Mouse (Mus musculus) testis, adult 2 months (tissue): ENCODE measurements around the gene Gm17304. TPM values are rescaled to one million over a fixed set of nuclear protein-coding genes. Genes with fewer than 3 reads are reported as not detected.

Experiments used
- H3K27ac ChIP-seq: fragments of 200-500 bp; 2 replicates; pipeline ENCODE4 v1.5.1; 2012; ENCODE audit warnings: low read depth, low read length; ENCODE audit not compliant: control insufficient read depth, insufficient read depth
- H3K27me3 ChIP-seq: fragments of 200-500 bp; 2 replicates; pipeline ENCODE4 v1.6.1; 2012; ENCODE audit warnings: mild to moderate bottlenecking, low read length, moderate library complexity; ENCODE audit not compliant: control insufficient read depth, insufficient read depth
- H3K36me3 ChIP-seq: fragments of 200-500 bp; 2 replicates; pipeline ENCODE4 v1.6.1; 2012; ENCODE audit warnings: mild to moderate bottlenecking, low read length; ENCODE audit not compliant: control insufficient read depth, insufficient read depth
- H3K4me1 ChIP-seq: fragments of 200-500 bp; 2 replicates; pipeline ENCODE4 v1.6.1; 2012; ENCODE audit warnings: low read length; ENCODE audit not compliant: control insufficient read depth, insufficient read depth
- H3K4me3 ChIP-seq: fragments of 200-500 bp; 2 replicates; pipeline ENCODE4 v1.5.1; 2012; ENCODE audit warnings: low read depth, mild to moderate bottlenecking, low read length, moderate library complexity, mixed read lengths; ENCODE audit not compliant: control insufficient read depth
- CTCF ChIP-seq: fragments of 200-500 bp; IDR thresholded peaks from 2 replicates; pipeline ENCODE4 v1.5.1; 2012; ENCODE audit warnings: low read depth, mild to moderate bottlenecking, inconsistent platforms, low read length, moderate library complexity; ENCODE audit not compliant: control insufficient read depth, insufficient read depth, insufficient replicate concordance
- POLR2A ChIP-seq: fragments of 200-500 bp; IDR thresholded peaks from 2 replicates; pipeline ENCODE4 v1.6.1; 2012; ENCODE audit warnings: low read depth, mild to moderate bottlenecking, inconsistent platforms, low read length, moderate library complexity; ENCODE audit not compliant: control insufficient read depth
- polyA plus RNA-seq: library from polyadenylated mRNA; depleted of rRNA; stranded (reverse); fragments of >200 nt; gene quantifications from 2 replicates; pipeline ENCODE4 v1.2.3, GENCODE M21; 2012; rRNA removed

Gm17304 gene
- polyA plus RNA-seq, result not detected in 2 replicates

GRCm38 (mm10) chr5:106608798-106609197 lies at the start of gene Gm17304:
TSS of gene Gm17304 (plus strand) at chr5:106609098.
- Histone ChIP-seq H3K27ac (no peak within 1 kb of the TSS), H3K4me3 (no peak within 1 kb of the TSS), H3K27me3 (no peaks in the 10 kb centered on the region), H3K4me1 (no peaks in the 10 kb centered on the region), H3K36me3 (no peaks in the 10 kb centered on the region)
- TF ChIP-seq POLR2A (no peak), CTCF (no peak)

DNA sequence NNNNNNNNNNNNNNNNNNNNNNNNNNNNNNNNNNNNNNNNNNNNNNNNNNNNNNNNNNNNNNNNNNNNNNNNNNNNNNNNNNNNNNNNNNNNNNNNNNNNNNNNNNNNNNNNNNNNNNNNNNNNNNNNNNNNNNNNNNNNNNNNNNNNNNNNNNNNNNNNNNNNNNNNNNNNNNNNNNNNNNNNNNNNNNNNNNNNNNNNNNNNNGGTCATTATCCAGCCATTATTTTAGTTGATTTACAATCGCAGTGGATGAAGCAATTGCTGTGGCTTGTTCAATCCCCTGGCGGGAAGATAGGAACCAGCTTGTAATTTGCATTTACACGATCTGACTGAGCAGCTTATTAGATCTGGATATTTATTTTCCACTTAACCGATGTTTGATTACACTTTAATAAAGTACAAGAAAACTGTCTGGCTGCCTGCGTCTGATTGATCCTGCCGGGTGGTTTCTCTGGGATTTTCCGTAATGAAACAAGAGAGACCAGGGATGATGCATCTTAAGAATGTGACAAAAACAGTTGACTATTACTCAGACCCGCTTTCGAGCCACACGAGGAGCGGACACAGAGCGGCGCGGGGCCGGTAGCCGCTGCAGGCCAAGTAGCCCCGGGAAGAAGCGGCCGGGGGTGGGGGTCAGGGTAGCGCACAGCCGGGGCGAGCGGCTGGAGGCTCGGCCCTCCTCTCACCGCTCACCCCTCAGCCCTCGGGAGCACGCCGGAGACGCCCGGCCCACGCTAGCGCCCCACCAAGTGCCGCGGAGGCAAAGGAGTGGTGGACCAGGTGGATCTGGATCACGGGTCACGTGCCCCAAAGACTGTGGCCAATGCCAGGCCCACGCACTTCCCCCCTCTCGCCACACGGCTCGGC lies 48.0 kb upstream of the Gm17304 start:
- H3K27ac ChIP-seq, result no peak overlapping the region
- TF ChIP-seq POLR2A, result no peak
- TF ChIP-seq CTCF, result no peak
- no peaks in the 10 kb centered on the region for H3K36me3 ChIP-seq

DNA sequence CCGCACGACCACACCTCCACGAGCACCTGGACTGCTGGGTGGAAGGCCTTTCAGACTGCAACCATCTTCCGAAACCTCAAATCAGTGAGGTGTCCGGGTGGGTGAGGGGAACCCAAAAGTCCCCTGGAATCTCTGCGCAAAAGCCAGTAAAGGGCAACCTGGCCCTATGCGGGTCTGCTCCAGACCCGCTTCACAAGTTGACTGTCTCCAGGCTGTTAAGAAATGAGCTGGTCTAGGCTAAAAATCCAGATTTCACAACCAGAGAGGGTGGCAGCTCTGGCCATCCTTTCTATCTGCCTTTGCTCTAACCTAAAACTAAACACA lies 47.4 kb upstream of the Gm17304 start:
- Histone ChIP-seq H3K36me3 (no peaks in the 10 kb centered on the region), H3K27ac (no peak overlapping the region), H3K27me3 (no peaks in the 10 kb centered on the region), H3K4me3 (peak overlapping the region; percentile 39), H3K4me1 (peaks cover 7% of the 10 kb centered on the region)
- TF ChIP-seq CTCF (no peak), POLR2A (no peak)

More for the DNA sequence above, 48.0 kb upstream of the Gm17304 start:
- no peaks in the 10 kb centered on the region for H3K27me3 ChIP-seq
- peak overlapping the region; percentile 39 for H3K4me3 ChIP-seq
- H3K4me1 ChIP-seq, result peaks cover 7% of the 10 kb centered on the region

GRCm38 (mm10) chr5:106566025-106566424 lies 42.9 kb upstream of the Gm17304 start:
- H3K4me3 ChIP-seq, result no peak overlapping the region
- H3K4me1 ChIP-seq, result peaks cover 6% of the 10 kb centered on the region
- no peaks in the 10 kb centered on the region for H3K27me3 ChIP-seq
- H3K36me3 ChIP-seq, result no peaks in the 10 kb centered on the region
- TF ChIP-seq POLR2A (no peak), CTCF (no peak)
- no peak overlapping the region for H3K27ac ChIP-seq

DNA sequence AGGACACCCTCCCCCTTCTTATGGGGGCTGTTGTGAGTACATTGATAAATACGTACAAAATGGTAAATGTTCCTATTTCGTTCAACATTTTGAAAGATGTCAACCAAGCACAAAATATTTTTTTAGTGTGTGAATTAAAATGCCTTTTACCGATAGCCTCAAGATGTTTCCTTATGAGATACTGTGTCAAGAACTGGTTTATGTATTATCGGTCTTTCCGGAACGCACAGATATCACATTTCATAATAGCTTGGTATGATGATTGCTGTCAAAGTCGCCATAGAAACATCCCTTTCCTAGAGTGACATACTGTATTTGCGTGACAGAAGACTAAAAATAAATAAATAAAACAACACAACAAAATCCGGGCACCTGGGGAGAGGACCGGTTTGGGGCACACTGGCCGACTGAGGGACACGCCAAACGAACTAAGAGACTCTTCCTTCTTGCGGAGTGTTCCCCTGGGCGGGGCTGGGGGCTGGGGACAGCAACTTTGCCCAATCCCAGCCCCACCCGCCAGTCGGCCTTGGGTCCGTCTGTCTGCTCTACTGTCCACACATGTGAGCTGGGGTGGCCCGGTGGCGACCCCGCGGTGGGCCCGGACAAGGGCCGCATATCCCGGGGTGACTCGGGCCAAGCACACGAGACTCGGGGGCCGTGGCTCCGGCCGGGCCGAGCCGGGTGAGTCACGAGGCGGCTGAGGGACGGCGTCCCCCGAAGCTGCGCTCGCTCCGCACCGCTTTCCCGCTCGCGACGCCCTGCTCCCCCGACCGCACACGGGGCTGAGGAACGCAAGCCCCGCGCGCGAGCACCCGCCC lies 34.9 kb upstream of the Gm17304 start:
- no peak overlapping the region for H3K27ac ChIP-seq
- no peaks in the 10 kb centered on the region for H3K27me3 ChIP-seq
- TF ChIP-seq CTCF, result no peak
- no peak for TF ChIP-seq POLR2A
- H3K36me3 ChIP-seq, result no peaks in the 10 kb centered on the region
- H3K4me3 ChIP-seq, result peak overlapping the region; percentile 80
- peaks cover 3% of the 10 kb centered on the region for H3K4me1 ChIP-seq

DNA sequence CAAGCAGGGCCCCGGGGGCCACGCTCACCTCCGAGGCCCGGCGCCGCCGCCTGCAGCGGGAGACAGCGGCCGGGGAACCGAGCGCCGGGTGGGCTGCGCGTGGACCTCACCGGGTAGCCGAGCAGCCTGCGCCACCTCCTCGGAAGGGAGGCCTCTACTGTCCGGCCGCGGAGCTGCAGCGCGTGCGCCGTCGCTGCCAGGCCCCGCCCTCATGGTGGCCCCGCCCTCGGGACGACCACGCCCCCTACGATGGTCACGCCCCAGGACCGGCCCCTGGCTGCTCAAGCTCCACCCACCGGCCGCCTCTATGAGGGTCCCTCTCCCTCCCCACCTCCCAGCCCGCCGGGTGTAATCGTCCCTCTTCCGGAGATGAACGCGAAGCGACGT lies 34.3 kb upstream of the Gm17304 start:
- TF ChIP-seq POLR2A (peak; percentile 56), CTCF (peak; percentile 53; the same call in 1 of the 2 replicates)
- Histone ChIP-seq H3K36me3 (no peaks in the 10 kb centered on the region), H3K27me3 (no peaks in the 10 kb centered on the region), H3K4me1 (peaks cover 3% of the 10 kb centered on the region), H3K4me3 (peak overlapping the region; percentile 80), H3K27ac (no peak overlapping the region)

- Histone ChIP-seq H3K4me3 (no peak overlapping the region), H3K4me1 (peaks cover 3% of the 10 kb centered on the region), H3K27me3 (no peaks in the 10 kb centered on the region), H3K27ac (no peak overlapping the region), H3K36me3 (no peaks in the 10 kb centered on the region)
- no peak for TF ChIP-seq CTCF
- TF ChIP-seq POLR2A, result no peak
Observed at GRCm38 (mm10) chr5:106575098-106575497, 33.8 kb upstream of the Gm17304 start.
